8 mouse cellular contexts compared by ENCODE assay signal in the genomic region with DNA sequence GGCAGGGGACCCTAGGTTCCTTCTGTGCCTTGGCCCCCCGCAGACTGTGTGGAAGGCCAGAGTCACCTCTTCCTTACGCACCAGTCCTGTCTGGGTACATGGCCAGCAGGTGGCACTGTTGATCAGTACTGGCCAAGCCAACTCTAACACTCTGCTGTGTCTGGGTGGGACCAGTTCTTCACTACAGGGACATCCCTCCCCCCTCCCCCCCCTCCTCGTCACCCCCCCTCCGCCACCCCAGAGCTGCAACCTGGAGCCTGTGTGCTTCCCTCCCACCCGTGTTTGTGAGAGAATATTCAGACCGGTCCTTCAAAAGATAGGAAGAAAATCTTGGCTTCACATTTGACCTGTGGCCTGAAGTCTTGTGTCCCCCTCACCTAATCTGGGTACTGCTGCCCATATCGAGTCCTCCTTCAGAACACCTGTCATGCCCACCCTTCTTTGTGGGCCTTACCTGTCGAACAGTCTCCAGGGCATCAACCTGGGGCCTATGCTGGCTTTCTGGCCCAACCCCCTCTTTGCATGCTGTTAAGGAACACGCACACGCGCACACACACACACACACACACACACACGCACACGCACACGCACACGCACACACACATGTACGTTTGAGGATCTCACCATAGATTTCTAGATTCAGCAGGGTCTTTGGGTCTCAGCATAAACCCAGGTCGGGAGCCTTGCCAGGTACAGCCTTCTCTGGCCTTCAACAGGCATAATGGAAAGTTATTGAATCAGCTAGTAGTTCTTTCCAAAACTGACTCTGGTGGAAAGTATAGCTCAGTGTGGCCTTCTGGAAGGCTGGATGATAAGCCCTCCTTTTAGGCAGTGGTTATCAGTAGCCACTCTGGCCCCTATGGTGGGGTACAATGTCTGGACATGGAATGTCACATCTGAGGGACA. TPM values are rescaled to one million over a fixed set of nuclear protein-coding genes. Genes with fewer than 3 reads are reported as not detected.
DNase-seq lines count a peak whose midpoint lies in the region; ATAC-seq and TF ChIP-seq lines count a peak whose summit lies in the region.

No protein-coding gene starts in this region.

- peak overlapping the region; percentile 57 for H3K27ac ChIP-seq in gastrocnemius, adult 2 months
- no peak overlapping the region for H3K27ac ChIP-seq in hindbrain, embryonic 16.5 days (ENCODE audit: low read depth, low read length)

- no peak overlapping the region for H3K9ac ChIP-seq in hindbrain, embryonic 16.5 days (ENCODE audit: low read depth, low read length)

- peak; percentile 82 for TF ChIP-seq CTCF in gastrocnemius, adult 2 months (IDR thresholded peaks at IDR 0.05)

- no peaks in the 10 kb centered on the region for H3K9me3 ChIP-seq in hindbrain, embryonic 16.5 days (ENCODE audit: control insufficient read depth, low read length)

- 67% methylated on average over 15 of the region's 17 CpGs for WGBS in hindbrain, embryonic 16.5 days

- no peaks in the 10 kb centered on the region for H3K4me1 ChIP-seq in hindbrain, embryonic 16.5 days (ENCODE audit: control insufficient read depth, insufficient read depth, low read depth, low read length)

- H3K27me3 ChIP-seq in hindbrain, embryonic 16.5 days (replicated peaks; ENCODE audit: control insufficient read depth, insufficient read depth, low read length) = no peaks in the 10 kb centered on the region

- intact Hi-C loops in gastrocnemius, adult 2 months (cut with DNase I) = loop anchor here (1.0 to 10.0 kb wide), 3 partner anchors 47 to 386 kb away; partner anchors contain the start of gene Ppp6r2

- H3K4me3 ChIP-seq in gastrocnemius, adult 2 months = 0 out of 2 replicates have a peak overlapping the region, but pooled peaks have one; percentile 33
- H3K4me3 ChIP-seq in hindbrain, embryonic 16.5 days (ENCODE audit: low read length) = no peak overlapping the region

- peak; percentile 80 for DNase-seq in T-cell, adult 2 months (ENCODE audit: low spot score)
- peak; percentile 80 to 90 for DNase-seq in cerebellum, postnatal 4 days (ENCODE audit: low spot score in 2 of 2)
- DNase-seq in gastrocnemius, adult 2 months = peak; percentile 93
- peak; percentile 78 for DNase-seq in left cerebral cortex, adult 11 months (ENCODE audit: low spot score)
- DNase-seq in lung, postnatal 36 days = peak; percentile 97
- peak; percentile 88 for DNase-seq in retina, postnatal 1 day
- peak; percentile 83 to 84 for DNase-seq in thymus, postnatal 36 days

- peaks cover 19% of the 10 kb centered on the region for H3K36me3 ChIP-seq in hindbrain, embryonic 16.5 days (ENCODE audit: control insufficient read depth, insufficient read depth, low read length)

- ATAC-seq in hindbrain, embryonic 16.5 days = peak; percentile 91

- no peak overlapping the region for H3K4me2 ChIP-seq in hindbrain, embryonic 16.5 days (ENCODE audit: low read length)

RNA-seq across cellular contexts. Expression of gene Creld2, which starts 9.6 kb away (rescaled TPM):
- total RNA-seq in gastrocnemius, adult 2 months (2021) = 10 to 100 TPM in 1 of 2 experiments, 1 to 10 TPM in 1; 8.1 to 11.6 TPM
- polyA plus RNA-seq in hindbrain, embryonic 16.5 days (2015; fragmentation: Nextera tagmentation; extraction: Ambion mirVana) = 61.0 and 61.9 TPM in 2 replicates

RNA-seq across cellular contexts. Expression of gene Alg12, which starts 9.9 kb away (rescaled TPM):
- 1 to 10 TPM; 3.9 to 6.6 TPM for total RNA-seq in gastrocnemius, adult 2 months (2021)
- polyA plus RNA-seq in hindbrain, embryonic 16.5 days (2015; fragmentation: Nextera tagmentation; extraction: Ambion mirVana) = 9.5 and 10.1 TPM in 2 replicates

RNA-seq across cellular contexts. Expression of gene Pim3, which starts 32.9 kb away (rescaled TPM):
- 10 to 100 TPM; 34.4 to 46.6 TPM for total RNA-seq in gastrocnemius, adult 2 months (2021)
- polyA plus RNA-seq in hindbrain, embryonic 16.5 days (2015; fragmentation: Nextera tagmentation; extraction: Ambion mirVana) = 71.4 and 77.4 TPM in 2 replicates
